Mouse (Mus musculus) neural tube, embryonic 12.5 days (tissue): ENCODE measurements at regions not wholly inside any gene's neighbourhood (a gene's known extent, or its start where the extent isn't known, plus 50 kb on each side); places are given as distances from the start of the nearest gene placed in this dataset.

ENCODE experiments used
- ATAC-seq: fragments of 200-750 bp; cut with Nextera tagmentation; 2 replicates; pipeline ENCODE4 v1.8.0; 2017; ENCODE audit warnings: low read depth, mild to moderate bottlenecking, moderate TSS enrichment, moderate library complexity; ENCODE audit not compliant: low FRiP score
- H3K27ac ChIP-seq: fragments of 300-500 bp; sonication (generic); 2 replicates; pipeline ENCODE4 v1.5.1; 2016
- H3K27me3 ChIP-seq: fragments of 300-500 bp; sonication (generic); replicated peaks from 2 replicates; pipeline ENCODE4 v1.6.1; 2016; ENCODE audit warnings: mild to moderate bottlenecking
- H3K36me3 ChIP-seq: fragments of 300-500 bp; sonication (generic); 2 replicates; pipeline ENCODE4 v1.6.1; 2016; ENCODE audit warnings: mild to moderate bottlenecking
- H3K4me1 ChIP-seq: fragments of 300-500 bp; sonication (generic); 2 replicates; pipeline ENCODE4 v1.6.1; 2016
- H3K4me2 ChIP-seq: fragments of 300-500 bp; sonication (generic); replicated peaks from 2 replicates; pipeline ENCODE4 v1.6.1; 2016; ENCODE audit warnings: mild to moderate bottlenecking
- H3K4me3 ChIP-seq: fragments of 300-500 bp; sonication (generic); 2 replicates; pipeline ENCODE4 v1.5.1; 2016
- H3K9ac ChIP-seq: fragments of 300-500 bp; sonication (generic); 2 replicates; pipeline ENCODE4 v1.6.1; 2016; ENCODE audit warnings: mild to moderate bottlenecking
- H3K9me3 ChIP-seq: fragments of 300-500 bp; sonication (generic); 2 replicates; pipeline ENCODE4 v1.6.1; 2016; ENCODE audit warnings: mild to moderate bottlenecking
- whole genome bisulfite sequencing: fragments of 180-500 bp; shearing (Covaris S2); methylation state at CpG from one replicate; pipeline ENCODE4 v1.1.7; 2016; 5-methylcytosine and 5-hydroxymethylcytosine counted together

- Histone ChIP-seq H3K9me3 (no peaks in the 10 kb centered on the region), H3K27me3 (no peaks in the 10 kb centered on the region), H3K4me1 (no peaks in the 10 kb centered on the region), H3K27ac (no peak overlapping the region), H3K4me2 (no peak overlapping the region), H3K36me3 (no peaks in the 10 kb centered on the region), H3K9ac (no peak overlapping the region), H3K4me3 (no peak overlapping the region)
- 82% methylated on average over 1 of the region's 1 CpGs for WGBS
- ATAC-seq = no peak
These were observed 133.3 kb downstream of the Atxn7l3b start for GRCm38 (mm10) chr10:112795473-112795872.

DNA sequence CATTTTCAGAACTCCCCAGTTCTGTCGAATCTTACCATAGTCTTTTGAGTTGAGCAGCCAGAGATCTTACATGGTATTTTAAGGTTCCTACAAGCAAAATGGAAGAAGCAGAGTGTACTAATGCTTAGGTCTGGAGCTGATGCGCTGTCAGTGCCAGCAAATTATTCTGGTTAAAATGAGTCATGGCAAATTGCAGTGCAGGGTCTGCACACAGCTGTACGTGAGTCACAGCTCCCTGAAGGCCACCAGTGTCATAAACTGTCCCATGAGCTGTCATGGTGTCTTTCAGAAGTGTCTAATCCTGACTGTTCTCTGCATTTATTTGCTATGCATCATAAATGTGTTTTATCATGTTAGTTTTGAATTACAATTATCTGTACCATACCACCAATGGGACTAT lies 140.6 kb downstream of the Atxn7l3b start:
- Histone ChIP-seq H3K27me3 (no peaks in the 10 kb centered on the region), H3K27ac (no peak overlapping the region), H3K4me2 (no peak overlapping the region), H3K9me3 (no peaks in the 10 kb centered on the region), H3K9ac (no peak overlapping the region), H3K4me3 (no peak overlapping the region), H3K4me1 (no peaks in the 10 kb centered on the region), H3K36me3 (no peaks in the 10 kb centered on the region)
- ATAC-seq = no peak
- 68% methylated on average over 3 of the region's 3 CpGs for WGBS

DNA sequence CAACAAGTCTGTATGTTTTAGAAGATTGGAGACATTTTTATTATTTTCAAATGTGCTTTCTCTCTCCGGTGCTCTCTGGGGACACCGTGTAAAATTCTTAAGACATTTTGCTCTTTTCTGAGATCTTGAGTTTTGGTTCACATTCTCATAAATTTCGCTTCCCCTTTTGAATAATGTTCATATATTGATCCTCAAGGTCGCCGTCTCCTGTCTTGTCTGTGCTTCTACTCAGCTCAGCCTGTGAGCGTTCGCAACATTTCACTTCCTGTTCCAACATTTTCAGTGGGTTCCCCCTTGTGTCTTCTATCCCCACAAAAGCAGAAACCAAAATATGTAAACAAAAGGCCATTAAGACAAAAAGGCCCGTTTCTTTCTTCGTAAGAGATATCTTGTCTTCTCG lies 154.5 kb downstream of the Atxn7l3b start:
- Histone ChIP-seq H3K27ac (no peak overlapping the region), H3K4me1 (no peaks in the 10 kb centered on the region), H3K4me2 (no peak overlapping the region), H3K9ac (no peak overlapping the region), H3K27me3 (no peaks in the 10 kb centered on the region), H3K9me3 (no peaks in the 10 kb centered on the region), H3K4me3 (no peak overlapping the region), H3K36me3 (no peaks in the 10 kb centered on the region)
- ATAC-seq = no peak
- WGBS = 91% methylated on average over 10 of the region's 10 CpGs

DNA sequence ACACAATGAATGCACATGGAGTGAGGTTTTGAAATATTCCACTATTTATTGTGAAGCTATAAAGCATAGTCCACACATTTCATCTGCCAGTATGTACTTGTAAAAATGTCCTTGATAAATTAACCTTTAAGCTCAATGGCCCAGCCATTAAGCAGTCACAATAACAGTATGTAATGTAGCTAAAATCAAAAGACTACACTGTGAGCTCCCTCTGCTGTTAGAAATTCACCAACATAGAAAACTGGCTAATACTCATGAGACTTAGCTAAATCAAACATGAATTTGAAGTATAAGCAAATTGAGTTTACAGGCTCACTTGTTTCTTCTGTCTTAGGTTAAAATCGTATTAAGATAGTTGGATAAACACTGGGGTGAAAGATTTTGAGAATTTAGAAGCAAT lies 182.1 kb downstream of the Atxn7l3b start:
- H3K9ac ChIP-seq = no peak overlapping the region
- WGBS = 84% methylated on average over 1 of the region's 1 CpGs
- H3K27me3 ChIP-seq = no peaks in the 10 kb centered on the region
- H3K9me3 ChIP-seq = no peaks in the 10 kb centered on the region
- H3K27ac ChIP-seq = no peak overlapping the region
- no peak overlapping the region for H3K4me2 ChIP-seq
- no peak for ATAC-seq
- no peaks in the 10 kb centered on the region for H3K4me1 ChIP-seq
- no peaks in the 10 kb centered on the region for H3K36me3 ChIP-seq
- no peak overlapping the region for H3K4me3 ChIP-seq

DNA sequence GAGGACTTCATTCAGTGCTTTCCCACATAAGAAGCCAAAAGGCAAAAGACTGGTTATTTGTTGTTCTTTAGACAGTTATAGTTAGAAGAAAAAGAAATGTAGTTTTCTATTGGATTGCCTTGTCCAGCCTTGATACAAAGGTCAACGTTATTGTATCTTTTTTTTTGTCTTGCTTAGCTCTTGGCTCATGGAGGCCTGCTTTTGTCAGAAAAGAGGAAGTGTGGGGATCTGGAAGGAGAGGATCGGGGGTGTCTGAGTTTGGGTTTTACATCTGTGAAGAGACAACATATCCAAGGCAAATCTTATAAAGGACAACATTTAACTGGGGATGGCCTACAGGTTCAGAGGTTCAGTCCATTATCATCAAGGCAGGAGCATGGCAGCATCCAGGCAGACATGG lies 185.3 kb downstream of the Atxn7l3b start:
- Histone ChIP-seq H3K4me3 (no peak overlapping the region), H3K4me2 (no peak overlapping the region), H3K36me3 (no peaks in the 10 kb centered on the region), H3K9me3 (no peaks in the 10 kb centered on the region), H3K4me1 (no peaks in the 10 kb centered on the region), H3K27me3 (no peaks in the 10 kb centered on the region), H3K9ac (no peak overlapping the region), H3K27ac (no peak overlapping the region)
- no peak for ATAC-seq
- WGBS = 90% methylated on average over 2 of the region's 2 CpGs

DNA sequence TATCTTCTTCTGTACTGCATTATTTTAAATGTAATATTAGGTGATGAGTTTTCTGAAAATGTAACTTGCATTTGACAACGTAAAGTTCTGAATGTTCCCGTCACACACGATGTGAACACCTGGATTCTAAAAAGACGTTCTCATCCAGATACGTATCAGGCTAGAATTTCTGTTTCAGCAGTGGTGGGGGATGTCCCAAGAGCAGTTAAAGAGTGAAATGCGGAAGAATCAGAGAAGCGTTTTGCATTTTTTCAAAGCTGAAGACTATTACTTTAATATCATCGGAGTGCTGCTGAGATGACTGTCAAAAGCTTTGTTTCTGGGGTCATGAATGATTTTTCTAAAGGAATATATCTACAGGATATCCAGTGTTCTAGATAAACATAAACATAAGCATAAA lies 186.7 kb downstream of the Atxn7l3b start:
- Histone ChIP-seq H3K27ac (no peak overlapping the region), H3K9me3 (no peaks in the 10 kb centered on the region), H3K4me1 (no peaks in the 10 kb centered on the region), H3K9ac (no peak overlapping the region), H3K4me2 (no peak overlapping the region), H3K27me3 (no peaks in the 10 kb centered on the region), H3K4me3 (no peak overlapping the region), H3K36me3 (no peaks in the 10 kb centered on the region)
- 89% methylated on average over 8 of the region's 8 CpGs for WGBS
- ATAC-seq = no peak
